Mouse (Mus musculus) cerebellum, adult 9-11 months (tissue): ENCODE data around the gene Tmed9.
"Not testable (repeated sequence)": the region's sequence is repeated elsewhere in the genome, so short reads cannot be mapped to it uniquely, and the experiment has no call there.

Source experiments
- DNase-seq: peaks from one replicate; pipeline ENCODE4 v3.0.0; 2022

The Tmed9 gene

GRCm38 (mm10) chr13:55613471-55613870, 39.9 kb downstream of the Tmed9 start:
- no peak for DNase-seq

- DNase-seq, result no peak
Observed at GRCm38 (mm10) chr13:55619328-55619727, 45.8 kb downstream of the Tmed9 start.

GRCm38 (mm10) chr13:55620275-55620674, 46.7 kb downstream of the Tmed9 start:
- no peak for DNase-seq

GRCm38 (mm10) chr13:55622156-55622648, 48.7 kb downstream of the Tmed9 start:
- not testable (repeated sequence) for DNase-seq

GRCm38 (mm10) chr13:55622649-55623541, 49.4 kb downstream of the Tmed9 start, which contains the start of gene Caml:
Gene Caml (plus strand): TSS chr13:55623005.
- peak; percentile 89 for DNase-seq

- DNase-seq, result peak; percentile 88
Observed at GRCm38 (mm10) chr13:55634639-55635127, 61.2 kb downstream of the Tmed9 start, which contains the start of gene Ddx46. Gene Ddx46 (plus strand): TSS chr13:55635027.

GRCm38 (mm10) chr13:55635146-55635571, 61.6 kb downstream of the Tmed9 start:
- DNase-seq, result no peak

- DNase-seq, result no peak
Observed at GRCm38 (mm10) chr13:55636185-55636983, 62.9 kb downstream of the Tmed9 start.

GRCm38 (mm10) chr13:55640480-55640879, 66.9 kb downstream of the Tmed9 start:
- peak; percentile 50 for DNase-seq

GRCm38 (mm10) chr13:55644525-55644924, 71.0 kb downstream of the Tmed9 start:
- no peak for DNase-seq
